Mouse (Mus musculus) embryonic fibroblast, embryonic 13.5 days (primary cell): ENCODE data around the gene Mroh2a.
A peak's percentile ranks its signal among the peaks of the same experiment; 100 is the strongest.

Source experiments
- CTCF ChIP-seq: IDR thresholded peaks from 2 replicates; pipeline ENCODE4 v1.5.1; 2011; ENCODE audit warnings: mild to moderate bottlenecking, control low read depth, low read length, moderate library complexity, borderline replicate concordance; ENCODE audit not compliant: insufficient read depth
- POLR2A ChIP-seq: IDR thresholded peaks from 2 replicates; pipeline ENCODE4 v1.6.1; 2011; ENCODE audit warnings: low read depth, mild to moderate bottlenecking, control low read depth, low read length, moderate library complexity

DNA sequence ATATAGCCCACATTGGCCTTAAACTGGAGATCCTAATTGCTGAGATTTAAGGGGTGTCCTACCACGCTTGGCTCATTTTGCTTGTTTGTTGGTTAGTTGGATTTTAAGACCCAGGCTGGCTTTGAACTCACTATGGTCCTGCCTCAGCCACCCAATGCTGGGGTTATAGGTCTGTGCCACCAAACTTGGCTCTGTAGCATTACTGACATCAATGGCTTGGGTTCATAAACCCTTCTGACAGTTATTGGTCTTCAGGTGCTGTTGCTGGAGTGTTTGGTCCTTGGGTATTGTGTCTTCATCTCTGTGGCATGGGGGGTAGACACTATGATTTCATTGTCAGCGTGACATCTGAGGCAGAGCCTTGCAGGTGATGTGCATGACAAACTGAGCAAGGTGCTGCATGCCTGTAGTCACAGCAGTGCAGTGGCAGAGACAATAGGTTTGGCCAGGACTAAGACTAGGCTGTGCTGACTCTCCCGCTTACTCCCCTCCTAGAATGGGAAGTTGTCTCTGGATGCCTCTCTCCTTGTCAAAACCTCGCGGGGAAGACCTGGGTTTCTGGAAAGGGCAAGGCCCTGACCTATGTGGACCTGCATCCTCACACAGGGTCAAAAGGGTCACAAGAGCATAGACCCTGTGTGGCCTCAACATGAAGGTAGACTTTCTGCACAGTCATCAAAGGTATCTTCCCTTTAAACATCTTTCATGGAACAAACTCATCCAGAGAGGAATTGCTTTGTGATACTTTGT lies 73.7 kb downstream of the Mroh2a start:
- TF ChIP-seq CTCF (peak; percentile 22; the same call in 1 of the 2 replicates), POLR2A (no peak)
